Mouse (Mus musculus) gastrocnemius, postnatal 36 days (tissue): Measurements from ENCODE around the gene Prkn. TPM values are rescaled to one million over a fixed set of nuclear protein-coding genes. Genes with fewer than 3 reads are reported as not detected.

ENCODE experiments used
- DNase-seq, 2 experiments: peaks; one replicate each; pipeline ENCODE4 v3.0.0; 2022
- intact Hi-C: fragments of 180-260 bp; cut with DNase I; formaldehyde crosslinking; loops from one replicate; pipeline ENCODE4 v1.15.1; 2025
- total RNA-seq, 2 experiments: library from RNA; stranded (reverse); gene quantifications; 2 replicates each; pipeline ENCODE4 v1.2.3; 2021

Prkn gene
- total RNA-seq, 2 experiments from 2014 or later = 15.2 TPM

- DNase-seq = no peak
- intact Hi-C loops = loop anchor here (5.0 kb wide), 1 partner anchor 73 kb away; no protein-coding TSS in a partner anchor
These were observed 1264.5 kb downstream of the Prkn start for GRCm38 (mm10) chr17:12104690-12105089.

GRCm38 (mm10) chr17:12106255-12106654 lies 1266.1 kb downstream of the Prkn start:
- no peak for DNase-seq
- intact Hi-C loops = loop anchor here (5.0 kb wide), 1 partner anchor 71 kb away; no protein-coding TSS in a partner anchor

Other genes starting within 250 kb of the Prkn start
- gene Pacrg, start 73 bp upstream of the Prkn start, total RNA-seq = 1 to 10 TPM; 1.6 to 2.0 TPM